Mouse (Mus musculus) heart, adult 9 months (tissue): ENCODE measurements around the gene Midn.
A peak's percentile ranks its signal among the peaks of the same experiment; 100 is the strongest.

Source experiments
- DNase-seq, 2 experiments: peaks; one replicate each; pipeline ENCODE4 v3.0.0; 2022; ENCODE audit warnings: low spot score in 2 of 2

Gene Midn

GRCm38 (mm10) chr10:80194441-80194840, 46.4 kb downstream of the Midn start:
- no peak for DNase-seq

- DNase-seq, result no peak
Observed at GRCm38 (mm10) chr10:80196167-80196566, 48.1 kb downstream of the Midn start.

- DNase-seq, result no peak
Observed at GRCm38 (mm10) chr10:80196778-80197581, 48.9 kb downstream of the Midn start.

- DNase-seq, result peak; percentile 77 to 88
Observed at GRCm38 (mm10) chr10:80199440-80200008, 51.5 kb downstream of the Midn start.

GRCm38 (mm10) chr10:80200485-80200884, 52.4 kb downstream of the Midn start:
- no peak for DNase-seq

- no peak for DNase-seq
Observed at GRCm38 (mm10) chr10:80204055-80204454, 56.0 kb downstream of the Midn start.

- no peak for DNase-seq
Observed at GRCm38 (mm10) chr10:80207201-80207600, 59.1 kb downstream of the Midn start.

- no peak for DNase-seq
Observed at GRCm38 (mm10) chr10:80207676-80208075, 59.6 kb downstream of the Midn start.
